ENCODE assay signal across 11 mouse cellular contexts in genomic region chr6:90590707-90591106, GRCm38 (mm10).
"Had no signal": no experiment of that assay in that cellular context is flagged by ENCODE, and none has a peak within 500 bp of the region (broad histone marks: within the 10 kb centered on the region; RNA-seq: fewer than 3 reads in every experiment).

No protein-coding gene starts in this region.

- ATAC-seq: liver, postnatal 0 days; midbrain, embryonic 13.5 days; midbrain, embryonic 15.5 days had no signal

- DNase-seq: liver, embryonic 13.5 days; liver, postnatal 0 days; lung, adult 2 months; lung, postnatal 14 days; lung, postnatal 36 days; right cerebral cortex, postnatal 14 days; thymus, adult 18-20 months; thymus, postnatal 14 days; thymus, postnatal 36 days had no signal
